Mouse (Mus musculus) C2C12 (cell line): ENCODE results near the gene Wnt4. TPM values are rescaled to one million over a fixed set of nuclear protein-coding genes. Genes with fewer than 3 reads are reported as not detected.

Source experiments
- H3K27me3 ChIP-seq: one replicate; pipeline ENCODE4 v1.6.1; 2011; ENCODE audit not compliant: control insufficient read depth, insufficient read depth, insufficient read length
- H3K36me3 ChIP-seq: one replicate; pipeline ENCODE4 v1.6.1; 2011; ENCODE audit not compliant: control insufficient read depth, insufficient read depth
- H3K4me3 ChIP-seq: one replicate; pipeline ENCODE4 v1.5.1; 2011; ENCODE audit warnings: mild to moderate bottlenecking, control low read depth; ENCODE audit not compliant: poor library complexity, insufficient read depth, severe bottlenecking
- H3K79me2 ChIP-seq: one replicate; pipeline ENCODE4 v1.6.1; 2011; ENCODE audit not compliant: control insufficient read depth, insufficient read depth
- H3K79me3 ChIP-seq: one replicate; pipeline ENCODE4 v1.6.1; 2011; ENCODE audit warnings: low read depth, control low read depth
- H3ac ChIP-seq: one replicate; pipeline ENCODE3; 2011; ENCODE audit warnings: low read depth; ENCODE audit not compliant: control insufficient read depth, insufficient read length
- CEBPB ChIP-seq: IDR thresholded peaks from one replicate; pipeline ENCODE4 v1.6.1; 2011; ENCODE audit warnings: low read depth, mild to moderate bottlenecking, control low read depth, moderate library complexity
- CTCF ChIP-seq: IDR thresholded peaks from one replicate; pipeline ENCODE4 v1.5.1; 2011; ENCODE audit not compliant: control insufficient read depth, insufficient read depth, insufficient read length
- FOSL1 ChIP-seq: IDR thresholded peaks from one replicate; pipeline ENCODE4 v1.8.0; 2011; ENCODE audit warnings: mild to moderate bottlenecking, low read length; ENCODE audit not compliant: poor library complexity, insufficient read depth, severe bottlenecking
- MAX ChIP-seq: IDR thresholded peaks from one replicate; pipeline ENCODE4 v1.6.1; 2011; ENCODE audit warnings: mild to moderate bottlenecking, control low read depth
- MYOD1 ChIP-seq: IDR thresholded peaks from one replicate; pipeline ENCODE4 v1.6.1; 2011; ENCODE audit warnings: low read depth; ENCODE audit not compliant: control insufficient read depth, insufficient read length
- MYOG ChIP-seq: IDR thresholded peaks from one replicate; pipeline ENCODE4 v1.6.1; 2011; ENCODE audit not compliant: control insufficient read depth, insufficient read length; ENCODE audit errors: extremely low read depth
- USF1 ChIP-seq: IDR thresholded peaks from one replicate; pipeline ENCODE4 v1.6.1; 2011; ENCODE audit warnings: low read depth, mild to moderate bottlenecking, control low read depth, moderate library complexity
- polyA plus RNA-seq: library from polyadenylated mRNA; unstranded; fragments of >200 nt; fragmentation: generic; extraction: Trizol; gene quantifications from one replicate; pipeline ENCODE4 v1.2.1, GENCODE M21; 2012; ENCODE audit warnings: missing spikeins

Gene Wnt4
- polyA plus RNA-seq, 1 experiment: 3.3 TPM

- H3K36me3 ChIP-seq: peaks cover 37% of the 10 kb centered on the region
- H3K4me3 ChIP-seq: no peak overlapping the region
- H3K79me2 ChIP-seq: peaks cover 6% of the 10 kb centered on the region
- TF ChIP-seq MYOD1 (no peak), MYOG (no peak), USF1 (no peak), MAX (no peak), CEBPB (no peak), CTCF (no peak), FOSL1 (no peak)
- no peaks in the 10 kb centered on the region for H3K79me3 ChIP-seq
- H3K27me3 ChIP-seq: no peaks in the 10 kb centered on the region
- H3ac ChIP-seq: no peak overlapping the region
Observed at GRCm38 (mm10) chr4:137313511-137313910, 36.2 kb downstream of the Wnt4 start.

DNA sequence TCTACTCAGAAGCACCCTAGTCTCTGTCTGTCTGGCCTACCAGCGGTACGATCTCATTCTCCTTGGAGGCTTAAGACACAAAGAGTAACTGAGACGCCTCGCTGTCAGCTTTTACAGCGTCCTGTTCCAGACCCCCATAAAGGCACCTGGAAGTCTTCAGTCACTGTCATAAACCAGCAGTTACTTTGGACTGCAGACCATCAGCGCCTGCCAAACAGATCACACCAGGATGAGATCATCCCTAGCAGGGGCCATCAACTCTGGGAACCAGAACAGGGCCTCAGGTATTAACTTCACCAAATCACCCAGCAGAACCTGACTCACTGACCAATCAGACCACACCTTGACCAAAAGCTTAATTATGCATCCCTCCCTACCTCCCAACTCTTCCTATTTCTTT is 37.3 kb downstream of the Wnt4 start:
- TF ChIP-seq MYOD1: no peak
- no peak for TF ChIP-seq MYOG
- TF ChIP-seq USF1: no peak
- TF ChIP-seq FOSL1: no peak
- TF ChIP-seq MAX: no peak
- no peak for TF ChIP-seq CTCF
- TF ChIP-seq CEBPB: no peak
- no peak overlapping the region for H3ac ChIP-seq
- H3K79me2 ChIP-seq: peaks cover 6% of the 10 kb centered on the region
- no peaks in the 10 kb centered on the region for H3K79me3 ChIP-seq
- H3K27me3 ChIP-seq: no peaks in the 10 kb centered on the region
- no peak overlapping the region for H3K4me3 ChIP-seq
- peaks cover 47% of the 10 kb centered on the region for H3K36me3 ChIP-seq

DNA sequence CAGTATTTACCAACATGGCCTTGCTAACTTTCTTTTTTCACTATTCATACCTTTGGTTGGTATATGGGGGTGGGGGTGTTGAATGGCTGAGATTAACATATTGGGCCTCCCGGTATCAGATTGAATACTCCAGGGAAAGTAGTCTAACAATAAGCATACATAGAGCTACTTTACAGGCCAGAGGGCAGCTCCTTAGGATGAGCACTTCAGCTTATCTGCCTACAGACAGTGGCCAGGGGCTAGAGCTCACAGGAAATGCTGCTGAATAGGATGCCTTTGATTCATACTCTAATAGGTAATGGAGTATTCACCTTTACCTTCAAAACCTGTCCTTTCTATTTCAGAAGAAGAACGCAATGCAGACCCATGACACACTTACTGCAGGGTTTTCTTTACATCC is 37.8 kb downstream of the Wnt4 start:
- H3K36me3 ChIP-seq: peaks cover 52% of the 10 kb centered on the region
- no peak overlapping the region for H3K4me3 ChIP-seq
- peaks cover 6% of the 10 kb centered on the region for H3K79me2 ChIP-seq
- TF ChIP-seq MAX (no peak), MYOG (no peak), USF1 (no peak), CEBPB (no peak), CTCF (no peak), FOSL1 (no peak), MYOD1 (no peak)
- no peak overlapping the region for H3ac ChIP-seq
- H3K27me3 ChIP-seq: no peaks in the 10 kb centered on the region
- H3K79me3 ChIP-seq: no peaks in the 10 kb centered on the region

DNA sequence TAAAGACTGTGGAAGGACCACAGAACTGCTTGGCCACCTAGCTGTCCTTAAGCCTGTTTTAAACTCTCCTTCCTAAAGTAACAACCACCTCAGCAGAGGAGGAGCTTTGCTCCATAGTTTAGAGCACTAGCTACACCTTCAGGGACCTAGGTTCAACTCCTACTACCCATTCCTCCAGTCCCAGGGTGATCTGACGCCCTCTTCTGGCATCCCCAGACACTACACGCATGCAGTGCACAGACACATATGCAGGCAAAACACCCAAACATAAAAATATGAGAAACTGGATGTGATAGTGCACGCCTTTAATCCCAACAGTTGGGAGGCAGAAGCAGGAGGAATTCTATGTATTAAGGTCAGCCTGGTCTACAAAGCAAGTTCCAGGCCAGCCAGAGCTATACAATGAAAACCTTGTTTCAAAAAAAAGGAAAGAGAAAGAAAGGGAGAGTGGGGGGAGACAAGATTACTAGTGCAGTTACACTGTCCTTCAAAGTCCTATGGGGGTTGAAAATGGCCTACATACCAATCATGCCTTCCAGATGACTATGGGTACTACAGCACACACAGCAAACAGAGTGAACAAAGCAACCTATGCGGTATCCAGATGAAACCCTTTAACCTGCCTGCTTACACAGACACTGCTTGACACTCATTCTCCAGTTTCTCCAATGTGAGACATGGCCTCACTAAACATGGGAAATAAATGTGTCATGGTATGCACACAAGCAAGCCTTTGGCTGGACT is 38.9 kb downstream of the Wnt4 start:
- Histone ChIP-seq H3K27me3 (no peaks in the 10 kb centered on the region), H3ac (no peak overlapping the region), H3K36me3 (peaks cover 64% of the 10 kb centered on the region), H3K79me2 (peaks cover 6% of the 10 kb centered on the region), H3K4me3 (no peak overlapping the region), H3K79me3 (no peaks in the 10 kb centered on the region)
- no peak for TF ChIP-seq FOSL1
- TF ChIP-seq USF1: no peak
- no peak for TF ChIP-seq CTCF
- no peak for TF ChIP-seq CEBPB
- TF ChIP-seq MYOD1: no peak

- Histone ChIP-seq H3K4me3 (no peak overlapping the region), H3K79me3 (peaks cover 17% of the 10 kb centered on the region), H3K27me3 (no peaks in the 10 kb centered on the region), H3K79me2 (peaks cover 66% of the 10 kb centered on the region), H3K36me3 (peaks cover 84% of the 10 kb centered on the region), H3ac (no peak overlapping the region)
- TF ChIP-seq MYOD1: no peak
- TF ChIP-seq CTCF: no peak
- TF ChIP-seq USF1: no peak
- TF ChIP-seq MYOG: no peak
- no peak for TF ChIP-seq FOSL1
Observed at GRCm38 (mm10) chr4:137324926-137325325, 47.6 kb downstream of the Wnt4 start.

- no peak overlapping the region for H3K4me3 ChIP-seq
- no peak overlapping the region for H3ac ChIP-seq
- H3K79me2 ChIP-seq: peaks cover 69% of the 10 kb centered on the region
- H3K36me3 ChIP-seq: peaks cover 83% of the 10 kb centered on the region
- peaks cover 22% of the 10 kb centered on the region for H3K79me3 ChIP-seq
- no peaks in the 10 kb centered on the region for H3K27me3 ChIP-seq
- TF ChIP-seq MYOD1: no peak
- no peak for TF ChIP-seq CEBPB
- TF ChIP-seq FOSL1: no peak
- TF ChIP-seq MYOG: no peak
- TF ChIP-seq MAX: no peak
- no peak for TF ChIP-seq USF1
- TF ChIP-seq CTCF: no peak
Observed at GRCm38 (mm10) chr4:137326494-137326893, 49.2 kb downstream of the Wnt4 start.
